Mouse (Mus musculus) left cerebral cortex, adult 11 months (tissue): ENCODE measurements around the gene Sema4c.

Source experiments
- DNase-seq: peaks from one replicate; pipeline ENCODE4 v3.0.0; 2022; ENCODE audit warnings: low spot score

The Sema4c gene

DNA sequence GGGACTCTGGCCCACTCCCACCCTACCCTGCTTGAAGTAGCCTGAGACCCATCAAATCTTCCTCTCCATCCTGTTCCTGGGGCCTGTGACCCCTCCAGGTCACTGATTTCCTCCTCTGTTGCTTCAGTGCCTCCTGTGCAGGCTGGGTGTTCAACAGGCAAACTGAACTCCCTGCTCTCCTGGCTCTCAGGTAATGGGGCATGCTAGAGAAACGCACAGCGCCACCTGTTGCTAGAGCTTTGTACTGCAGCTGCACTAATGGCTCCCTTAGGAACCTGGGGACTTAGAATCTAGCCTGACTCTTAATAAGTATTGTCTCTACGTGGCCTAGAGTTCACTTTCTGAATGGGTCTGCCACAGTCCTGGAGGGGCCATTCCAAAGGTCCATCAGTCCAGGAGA, 56.9 kb downstream of the Sema4c start:
- DNase-seq = no peak
